In genomic region chr19:60950056-60950869, GRCm38 (mm10) we compare ENCODE assay signal across 10 mouse cellular contexts.
DNase-seq lines count a peak whose midpoint lies in the region; ATAC-seq and TF ChIP-seq lines count a peak whose summit lies in the region.
"Had no signal": no experiment of that assay in that cellular context is flagged by ENCODE, and none has a peak within 500 bp of the region (broad histone marks: within the 10 kb centered on the region; RNA-seq: fewer than 3 reads in every experiment).

No protein-coding gene starts in this region.

- no peak for TF ChIP-seq CTCF in layer of hippocampus, adult 2 months (conservative IDR thresholded peaks at IDR 0.05)

- peak overlapping the region; percentile 78 for H3K27ac ChIP-seq in brown adipose tissue, adult 24 weeks (replicated peaks; ENCODE audit: low read depth, low read length)
- no peak overlapping the region for H3K27ac ChIP-seq in midbrain, embryonic 15.5 days
- no peak overlapping the region for H3K27ac ChIP-seq in layer of hippocampus, adult 2 months
- H3K27ac ChIP-seq: macrophage; neural tube, embryonic 15.5 days had no signal

- H3K36me3 ChIP-seq in midbrain, embryonic 15.5 days (replicated peaks), result no peaks in the 10 kb centered on the region
- H3K36me3 ChIP-seq: neural tube, embryonic 15.5 days had no signal

- no peak overlapping the region for H3K9ac ChIP-seq in midbrain, embryonic 15.5 days
- H3K9ac ChIP-seq: neural tube, embryonic 15.5 days had no signal

- 87% methylated on average over 7 of the region's 7 CpGs for WGBS in midbrain, embryonic 15.5 days

- ATAC-seq in midbrain, embryonic 15.5 days (replicated peaks), result no peak

- intact Hi-C loops in heart, postnatal 10 days (cut with DNase I), result no loop called here
- intact Hi-C loops in left cerebral cortex, postnatal 4 days (cut with DNase I), result no loop called here

- H3K4me2 ChIP-seq in midbrain, embryonic 15.5 days, result no peak overlapping the region
- H3K4me2 ChIP-seq: neural tube, embryonic 15.5 days had no signal

- H3K4me3 ChIP-seq in brown adipose tissue, adult 24 weeks (ENCODE audit: insufficient read depth, low read depth, low read length), result no peak overlapping the region
- H3K4me3 ChIP-seq in midbrain, embryonic 15.5 days, result no peak overlapping the region
- no peak overlapping the region for H3K4me3 ChIP-seq in layer of hippocampus, adult 2 months
- H3K4me3 ChIP-seq: neural tube, embryonic 15.5 days had no signal

- no peaks in the 10 kb centered on the region for H3K27me3 ChIP-seq in midbrain, embryonic 15.5 days (replicated peaks)
- H3K27me3 ChIP-seq: neural tube, embryonic 15.5 days had no signal

- peak; percentile 75 for DNase-seq in NIH3T3 (ENCODE audit: low read depth)
- DNase-seq in heart, postnatal 10 days, result peak; percentile 64 to 66
- peak; percentile 89 for DNase-seq in lung, postnatal 10 days
- no peak for DNase-seq in layer of hippocampus, adult 2 months (ENCODE audit: low spot score in 2 of 2)
- no peak for DNase-seq in left cerebral cortex, postnatal 4 days
- DNase-seq: thymus, adult 18-20 months had no signal

- peaks cover 33% of the 10 kb centered on the region for H3K4me1 ChIP-seq in brown adipose tissue, adult 24 weeks (ENCODE audit: control insufficient read depth, insufficient read depth, insufficient read length, low read length)
- no peaks in the 10 kb centered on the region for H3K4me1 ChIP-seq in midbrain, embryonic 15.5 days
- H3K4me1 ChIP-seq: neural tube, embryonic 15.5 days had no signal

- no peaks in the 10 kb centered on the region for H3K9me3 ChIP-seq in midbrain, embryonic 15.5 days
- H3K9me3 ChIP-seq: neural tube, embryonic 15.5 days had no signal

Comparison
In these comparisons a context has a peak if more than half of its experiments do, and no peak if none do; other contexts are left out.
1. DNase-seq: peak in NIH3T3 (single experiment), heart, postnatal 10 days (2 of 2) and lung, postnatal 10 days (single experiment); none in layer of hippocampus, adult 2 months (0 of 2) and left cerebral cortex, postnatal 4 days (single experiment).